Mouse (Mus musculus): ENCODE results near the gene Arx.

Arx gene

DNA sequence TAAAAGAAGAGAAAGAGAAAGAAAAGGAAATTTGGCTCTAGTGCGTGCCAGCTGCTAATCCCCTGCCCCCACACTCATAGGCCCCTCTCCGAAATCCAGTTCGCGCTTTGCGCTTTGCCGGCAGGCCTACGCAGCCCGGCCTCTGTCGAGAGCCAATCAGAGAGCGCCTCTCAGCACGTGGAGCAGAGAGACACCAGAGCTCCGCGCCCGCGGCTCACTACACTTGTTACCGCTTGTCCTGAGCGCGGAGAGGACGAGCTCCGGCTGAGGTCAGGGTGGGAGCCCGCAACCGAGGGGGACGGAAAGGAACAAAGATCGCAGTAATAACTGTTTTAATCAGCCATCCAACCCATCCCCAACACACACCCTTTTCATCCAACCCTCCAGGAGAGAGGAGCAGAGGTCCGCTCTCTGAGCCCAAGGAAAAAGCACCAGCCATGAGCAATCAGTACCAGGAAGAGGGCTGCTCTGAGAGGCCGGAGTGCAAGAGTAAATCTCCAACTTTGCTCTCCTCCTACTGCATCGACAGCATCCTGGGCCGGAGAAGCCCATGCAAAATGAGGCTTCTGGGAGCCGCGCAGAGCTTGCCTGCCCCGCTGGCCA, at the start of gene Arx:
Gene Arx, plus strand, starts transcription at position 155 of the 603 bp plus-strand sequence.
- no peak for DNase-seq

DNA sequence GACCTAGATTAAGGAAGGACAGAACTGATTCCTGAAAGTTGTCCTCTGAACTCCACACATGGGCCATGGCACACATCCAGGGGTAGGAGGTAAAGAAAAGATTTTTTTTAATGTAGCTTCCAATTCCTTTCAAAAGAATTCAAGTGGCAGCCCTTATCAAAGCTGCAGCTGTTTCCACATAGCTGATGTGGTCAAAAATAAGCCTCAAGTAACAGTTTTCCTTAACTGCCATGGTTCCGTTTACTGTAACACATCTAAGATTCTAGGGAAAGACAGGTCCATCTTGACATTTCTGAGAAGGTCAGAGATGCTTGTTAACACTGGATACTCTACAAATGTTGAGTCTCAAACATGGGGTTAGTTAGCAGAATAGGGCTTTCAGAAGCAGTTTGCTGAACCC, 34.9 kb upstream of the Arx start:
- DNase-seq = no peak

- no peak for DNase-seq
These were observed 10.6 kb upstream of the Arx start for GRCm38 (mm10) chrX:93275689-93276088.

- DNase-seq = no peak
These were observed 6.3 kb upstream of the Arx start for GRCm38 (mm10) chrX:93279940-93280339.

GRCm38 (mm10) chrX:93281028-93281723, 5.1 kb upstream of the Arx start:
- DNase-seq = no peak

DNA sequence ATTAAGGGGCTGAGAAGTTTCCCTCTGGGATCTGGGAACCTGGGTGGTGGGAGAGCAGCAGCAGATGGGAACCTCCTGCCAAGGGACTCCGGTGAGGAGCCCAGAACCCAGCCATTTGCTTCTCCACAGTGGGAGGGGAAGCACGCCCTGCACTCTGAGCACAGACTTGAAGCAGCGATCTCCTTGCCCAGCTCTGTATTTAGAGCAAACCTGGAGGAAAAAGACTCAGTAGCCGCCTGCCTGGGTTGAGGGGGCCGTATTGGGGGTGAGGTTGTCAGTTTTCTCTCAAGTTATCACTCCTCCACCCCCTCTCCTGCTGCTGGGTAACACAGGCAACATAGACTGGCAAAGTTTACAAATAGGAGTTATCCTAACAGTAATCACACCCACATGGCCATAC, 4.5 kb upstream of the Arx start:
- DNase-seq = no peak

- DNase-seq = no peak
These were observed 1.2 kb upstream of the Arx start for GRCm38 (mm10) chrX:93285091-93285490.

DNA sequence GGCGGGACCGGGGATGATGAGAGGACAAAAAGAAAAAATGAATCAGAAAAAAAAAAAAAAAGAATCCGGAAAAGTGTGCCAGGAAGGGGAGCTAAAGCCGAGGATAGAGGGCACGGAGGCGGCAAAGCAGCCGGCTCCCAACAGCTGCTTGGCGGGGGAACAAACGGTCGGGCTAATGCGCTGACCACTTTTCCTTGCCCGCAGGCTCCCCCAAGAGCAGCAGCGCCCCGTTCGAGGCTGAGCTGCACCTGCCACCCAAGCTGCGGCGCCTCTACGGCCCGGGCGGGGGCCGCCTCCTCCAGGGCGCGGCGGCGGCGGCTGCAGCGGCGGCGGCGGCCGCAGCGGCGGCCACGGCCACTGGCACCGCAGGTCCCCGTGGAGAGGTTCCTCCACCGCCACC, 2.1 kb downstream of the Arx start:
- no peak for DNase-seq

GRCm38 (mm10) chrX:93289076-93289475, 2.8 kb downstream of the Arx start:
- DNase-seq = no peak

GRCm38 (mm10) chrX:93289851-93290380, 3.7 kb downstream of the Arx start:
- DNase-seq = no peak

- no peak for DNase-seq
These were observed 5.8 kb downstream of the Arx start for GRCm38 (mm10) chrX:93292031-93292430.

- no peak for DNase-seq
These were observed 8.7 kb downstream of the Arx start for GRCm38 (mm10) chrX:93294736-93295490.

GRCm38 (mm10) chrX:93295819-93296218, 9.6 kb downstream of the Arx start:
- no peak for DNase-seq

DNA sequence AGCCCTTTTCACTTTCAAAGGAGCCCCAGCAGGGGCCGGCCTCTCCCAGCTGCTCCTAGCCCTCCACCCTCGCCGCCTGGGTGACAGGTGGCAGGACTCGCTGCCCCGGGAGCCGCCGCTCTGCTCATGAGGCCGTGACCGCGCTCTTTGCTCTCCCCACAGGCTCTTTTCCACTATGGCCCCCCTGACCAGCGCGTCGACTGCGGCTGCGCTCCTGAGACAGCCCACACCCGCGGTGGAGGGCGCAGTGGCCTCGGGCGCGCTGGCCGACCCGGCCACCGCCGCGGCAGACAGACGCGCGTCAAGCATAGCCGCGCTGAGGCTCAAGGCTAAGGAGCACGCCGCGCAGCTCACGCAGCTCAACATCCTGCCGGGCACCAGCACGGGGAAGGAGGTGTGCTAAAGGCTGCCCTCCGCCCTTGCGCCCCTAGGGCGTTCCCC, 10.8 kb downstream of the Arx start:
- no peak for DNase-seq

- DNase-seq = no peak
These were observed 12.9 kb downstream of the Arx start for GRCm38 (mm10) chrX:93299046-93299626.

DNA sequence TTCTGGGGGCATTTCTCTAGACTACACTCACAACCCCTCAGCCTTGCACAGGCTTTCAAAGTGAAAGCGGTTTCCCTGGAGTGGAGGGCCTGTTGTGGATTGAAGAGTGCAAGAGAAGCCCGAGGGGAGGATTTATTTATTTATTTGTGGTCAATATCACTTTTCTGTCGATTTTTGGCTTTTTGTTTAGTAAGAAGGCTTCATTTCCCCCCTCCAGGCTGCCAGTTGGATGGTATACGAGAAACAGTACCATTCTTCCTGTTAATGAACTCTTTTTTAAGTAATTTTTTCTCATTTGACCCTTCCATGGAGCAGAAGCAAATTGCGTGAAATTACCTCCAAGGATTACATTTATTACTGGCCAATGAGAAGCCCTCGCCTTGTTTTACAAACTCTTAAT, 13.5 kb downstream of the Arx start:
- no peak for DNase-seq

DNA sequence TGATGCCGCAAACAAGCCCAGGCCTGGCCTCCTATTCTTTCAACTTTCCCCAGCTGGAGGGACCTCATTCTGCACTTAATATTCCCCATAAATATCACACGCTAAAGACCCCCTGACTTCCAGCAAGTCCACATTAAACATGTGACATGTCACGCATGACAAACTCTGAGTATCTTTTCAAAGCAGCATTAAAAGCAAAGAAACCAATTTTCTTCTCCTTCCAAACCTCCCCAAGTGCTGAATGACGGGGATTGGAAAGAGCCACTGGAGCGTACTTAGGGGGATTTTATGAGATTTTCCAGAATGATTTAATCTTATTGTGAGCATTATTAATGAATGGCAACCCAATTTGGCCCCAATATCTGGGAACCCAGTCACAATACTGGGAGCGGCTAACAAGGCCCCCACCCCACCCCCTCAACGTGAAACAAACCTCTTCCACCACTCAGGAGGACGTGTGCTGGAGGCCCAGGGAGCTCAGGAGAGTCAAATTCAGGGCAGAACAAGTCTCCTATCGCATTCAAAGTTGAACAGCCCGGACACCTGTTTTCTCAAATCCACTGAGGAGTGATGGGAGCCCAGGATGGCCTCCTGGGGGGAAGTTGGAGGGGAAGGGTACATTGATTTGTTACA, 14.1 kb downstream of the Arx start:
- DNase-seq = no peak

DNA sequence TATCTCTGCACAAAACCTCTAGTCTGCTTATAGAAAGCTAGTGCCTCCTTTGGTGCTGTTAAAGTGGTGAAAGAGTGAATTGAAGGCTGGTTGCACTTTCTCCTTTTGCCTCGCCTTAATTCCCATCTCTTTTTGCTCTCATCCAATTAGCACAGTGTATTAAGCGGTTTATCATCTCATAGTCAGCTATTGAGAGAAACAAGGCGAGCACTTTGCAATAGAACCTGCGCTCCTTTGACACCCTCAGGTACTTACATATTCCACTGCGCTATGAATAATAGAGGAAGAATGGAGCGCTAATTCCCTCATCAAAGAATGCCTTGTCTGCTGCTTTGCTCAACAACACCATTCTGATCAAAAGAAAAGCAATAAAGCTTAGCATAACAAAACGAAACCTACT, 15.6 kb downstream of the Arx start:
- DNase-seq = no peak

- no peak for DNase-seq
These were observed 19.5 kb downstream of the Arx start for GRCm38 (mm10) chrX:93305780-93306179.

DNA sequence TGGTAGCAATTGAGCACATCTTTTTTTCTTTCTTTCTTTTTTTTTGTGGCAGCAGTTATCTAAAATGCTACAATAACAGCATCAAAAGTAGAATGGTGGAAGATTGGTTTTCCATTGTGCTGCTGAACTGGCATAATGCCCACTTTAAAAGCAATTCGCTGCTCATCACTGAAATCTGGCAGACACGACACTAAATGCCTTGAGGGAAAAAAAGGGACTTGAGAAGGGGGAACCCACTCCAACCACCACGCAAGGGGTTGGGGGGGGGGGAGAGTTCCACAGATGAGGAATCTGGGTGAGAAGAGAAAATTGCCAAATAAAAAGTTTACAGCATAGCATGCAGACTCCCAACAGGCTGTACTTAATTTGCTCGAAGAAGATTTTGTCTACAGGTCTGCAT, 31.3 kb downstream of the Arx start:
- DNase-seq = no peak

DNA sequence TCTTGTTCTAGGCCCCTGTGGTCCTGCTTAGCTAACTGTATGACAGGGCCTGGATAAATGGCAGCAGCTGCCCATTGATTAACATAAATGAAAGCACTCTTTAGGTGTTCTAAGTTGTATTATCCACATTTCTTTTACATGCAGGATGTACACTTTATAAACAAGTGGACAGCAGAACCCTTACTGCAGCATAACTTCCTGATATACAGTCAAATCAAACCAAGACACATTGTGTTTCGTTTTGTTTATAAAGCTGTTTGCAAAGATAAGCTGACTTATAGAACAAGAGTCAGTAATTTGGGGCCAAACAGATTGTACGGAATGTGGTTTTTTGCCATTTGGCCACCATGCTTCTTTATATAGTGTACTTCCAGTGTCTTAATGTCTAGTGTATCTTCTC, 33.7 kb downstream of the Arx start:
- no peak for DNase-seq

DNA sequence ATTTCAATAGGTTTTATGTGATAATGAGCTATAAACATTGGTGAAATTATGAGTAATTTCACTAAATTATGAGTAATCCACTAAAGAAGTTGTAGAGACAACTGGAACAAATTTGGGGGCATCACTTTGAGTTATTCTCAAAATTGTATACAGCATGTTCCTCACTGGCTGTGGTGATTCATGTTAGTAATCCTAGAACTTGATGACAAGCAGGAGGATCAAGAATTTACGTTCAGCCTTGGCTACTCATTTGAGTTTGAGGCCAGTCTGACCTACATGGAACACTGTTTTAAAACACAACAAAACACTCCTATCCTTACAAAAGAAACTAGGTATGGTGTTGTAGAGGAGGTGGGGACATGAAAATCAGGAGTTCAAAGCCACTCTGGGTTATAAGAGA, 35.1 kb downstream of the Arx start:
- no peak for DNase-seq

Measured in cerebellum, adult 11-12 months (tissue).